Mouse (Mus musculus): ENCODE data around the gene Acss2. TPM values are rescaled to one million over a fixed set of nuclear protein-coding genes. Genes with fewer than 3 reads are reported as not detected.

Acss2 gene
- polyA plus RNA-seq, 1 experiment: 10.1 TPM

DNA sequence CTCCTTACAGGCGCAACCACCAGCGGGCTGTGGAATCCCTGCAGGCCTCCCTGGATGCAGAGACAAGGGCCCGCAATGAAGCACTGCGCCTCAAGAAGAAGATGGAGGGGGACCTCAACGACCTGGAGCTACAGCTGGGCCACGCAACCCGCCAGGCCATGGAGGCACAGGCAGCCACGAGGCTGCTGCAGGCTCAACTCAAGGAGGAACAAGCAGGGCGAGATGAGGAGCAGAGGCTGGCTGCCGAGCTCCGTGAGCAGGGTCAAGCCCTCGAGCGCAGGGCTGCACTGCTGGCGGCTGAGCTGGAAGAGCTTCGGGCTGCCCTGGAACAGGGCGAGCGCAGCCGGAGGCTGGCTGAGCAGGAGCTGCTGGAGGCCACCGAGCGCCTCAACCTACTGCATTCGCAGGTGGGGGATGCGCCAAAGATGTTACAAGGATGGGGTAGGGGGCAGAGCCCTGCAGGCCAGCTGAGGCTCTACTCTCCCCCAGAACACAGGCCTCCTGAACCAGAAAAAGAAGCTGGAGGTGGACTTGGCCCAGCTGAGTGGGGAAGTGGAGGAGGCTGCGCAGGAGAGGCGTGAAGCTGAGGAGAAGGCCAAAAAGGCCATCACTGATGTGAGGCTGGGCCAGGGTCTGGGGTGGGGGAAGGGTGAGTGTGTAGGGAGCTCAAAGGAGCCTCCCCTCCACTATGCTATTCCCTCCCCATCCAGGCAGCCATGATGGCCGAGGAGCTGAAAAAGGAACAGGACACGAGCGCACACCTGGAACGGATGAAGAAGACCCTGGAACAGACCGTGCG, 114.6 kb downstream of the Acss2 start:
- Histone ChIP-seq H3K4me3 (ENCODE audit: insufficient read depth, low read length) (no peak overlapping the region), H3K4me1 (ENCODE audit: control insufficient read depth, insufficient read depth, low read length) (no peaks in the 10 kb centered on the region)
- TF ChIP-seq POLR2A (IDR thresholded peaks at IDR 0.05; ENCODE audit: low read depth, low read length) (no peak), CTCF (IDR thresholded peaks at IDR 0.05; ENCODE audit: borderline replicate concordance, insufficient read depth, low read length) (no peak)

DNA sequence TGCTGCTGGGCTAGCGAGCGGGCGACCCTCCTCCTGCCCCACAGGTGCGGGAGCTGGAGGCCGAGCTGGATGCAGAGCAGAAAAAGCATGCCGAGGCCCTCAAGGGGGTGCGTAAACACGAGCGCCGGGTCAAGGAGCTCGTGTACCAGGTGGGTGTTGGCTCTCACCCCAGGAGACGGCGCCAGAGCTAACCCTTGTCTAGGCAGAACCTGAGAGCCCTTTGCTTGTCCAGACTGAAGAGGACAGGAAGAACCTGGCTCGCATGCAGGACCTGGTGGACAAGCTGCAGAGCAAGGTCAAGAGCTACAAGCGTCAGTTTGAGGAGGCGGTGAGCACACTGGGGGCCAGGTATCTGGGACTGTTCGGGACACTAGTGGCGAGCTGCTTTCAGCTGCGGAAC, 115.4 kb downstream of the Acss2 start:
- Histone ChIP-seq H3K4me3 (ENCODE audit: insufficient read depth, low read length) (no peak overlapping the region), H3K4me1 (ENCODE audit: control insufficient read depth, insufficient read depth, low read length) (no peaks in the 10 kb centered on the region), H3K27ac (ENCODE audit: insufficient read depth, low read length) (no peak overlapping the region)
- no peak for TF ChIP-seq CTCF (IDR thresholded peaks at IDR 0.05; ENCODE audit: borderline replicate concordance, insufficient read depth, low read length)

More for the DNA sequence above, 114.6 kb downstream of the Acss2 start:
- no peak overlapping the region for H3K27ac ChIP-seq (ENCODE audit: insufficient read depth, low read length)

DNA sequence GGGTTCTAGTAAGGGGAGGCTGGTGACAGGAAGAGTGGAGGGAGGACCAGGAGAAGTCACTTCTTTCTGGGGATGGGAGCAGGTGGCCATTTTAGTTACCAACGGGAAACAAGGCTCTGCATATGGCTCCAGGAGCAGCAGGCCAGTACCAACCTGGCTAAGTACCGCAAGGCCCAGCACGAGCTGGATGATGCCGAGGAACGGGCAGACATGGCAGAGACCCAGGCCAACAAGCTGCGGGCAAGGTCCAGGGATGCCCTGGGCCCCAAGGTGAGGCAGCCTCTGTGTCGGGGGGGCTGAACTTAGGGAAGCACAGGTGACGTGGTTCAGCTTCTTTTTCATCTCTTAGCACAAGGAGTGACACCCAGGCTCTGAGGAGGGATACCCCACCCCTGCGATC, 116.0 kb downstream of the Acss2 start:
- Histone ChIP-seq H3K27ac (ENCODE audit: insufficient read depth, low read length) (no peak overlapping the region), H3K4me3 (ENCODE audit: insufficient read depth, low read length) (no peak overlapping the region), H3K4me1 (ENCODE audit: control insufficient read depth, insufficient read depth, low read length) (no peaks in the 10 kb centered on the region)
- TF ChIP-seq POLR2A (IDR thresholded peaks at IDR 0.05; ENCODE audit: low read depth, low read length) (no peak), CTCF (IDR thresholded peaks at IDR 0.05; ENCODE audit: borderline replicate concordance, insufficient read depth, low read length) (no peak)

DNA sequence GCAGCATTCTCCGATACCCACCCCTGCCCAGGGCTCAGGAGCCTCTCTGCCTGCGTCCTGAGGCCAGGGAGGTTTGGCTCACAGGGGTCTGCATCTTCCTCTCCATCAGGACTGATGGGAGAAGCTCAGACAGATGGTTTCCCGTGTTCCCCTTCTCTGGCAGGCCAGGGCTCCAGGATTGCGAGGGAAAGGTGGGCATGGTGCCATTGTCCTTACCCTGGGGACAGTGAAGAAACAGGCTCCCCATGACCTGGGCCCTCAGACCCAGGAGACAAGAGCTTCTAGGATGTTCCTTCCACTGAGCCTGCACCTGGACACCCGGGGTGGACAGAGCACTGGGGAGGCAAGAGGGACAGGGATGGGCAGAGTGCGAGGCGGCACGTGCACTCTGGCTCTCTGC, 116.8 kb downstream of the Acss2 start:
- Histone ChIP-seq H3K4me1 (ENCODE audit: control insufficient read depth, insufficient read depth, low read length) (no peaks in the 10 kb centered on the region), H3K27ac (ENCODE audit: insufficient read depth, low read length) (no peak overlapping the region), H3K4me3 (ENCODE audit: insufficient read depth, low read length) (no peak overlapping the region)
- TF ChIP-seq CTCF (IDR thresholded peaks at IDR 0.05; ENCODE audit: borderline replicate concordance, insufficient read depth, low read length): no peak
- TF ChIP-seq POLR2A (IDR thresholded peaks at IDR 0.05; ENCODE audit: low read depth, low read length): no peak

Other genes with a start within 250 kb of the Acss2 start
- 134 and 137 TPM in 2 replicates for gene Map1lc3a, start 241.7 kb upstream of the Acss2 start, polyA plus RNA-seq (2011; ENCODE audit: insufficient read length, low read depth, missing spikeins)
- gene Pigu, start 160.5 kb upstream of the Acss2 start, polyA plus RNA-seq (2011; ENCODE audit: insufficient read length, low read depth, missing spikeins): 40.6 and 43.9 TPM in 2 replicates
- 73.2 and 77.7 TPM in 2 replicates for gene Trp53inp2, start 136.9 kb upstream of the Acss2 start, polyA plus RNA-seq (2011; ENCODE audit: insufficient read length, low read depth, missing spikeins)
- gene Ncoa6, start 44.1 kb upstream of the Acss2 start, polyA plus RNA-seq (2011; ENCODE audit: insufficient read length, low read depth, missing spikeins): 44.7 and 44.8 TPM in 2 replicates
- 10.8 and 11.0 TPM in 2 replicates for gene Ggt7, start 289 bp downstream of the Acss2 start, polyA plus RNA-seq (2011; ENCODE audit: insufficient read length, low read depth, missing spikeins)
- gene Gss, start 74.9 kb downstream of the Acss2 start, polyA plus RNA-seq (2011; ENCODE audit: insufficient read length, low read depth, missing spikeins): 23.4 and 37.7 TPM in 2 replicates
- gene Myh7b, start 93.3 kb downstream of the Acss2 start, polyA plus RNA-seq (2011; ENCODE audit: insufficient read length, low read depth, missing spikeins): not detected in 2 replicates
- 105 and 109 TPM in 2 replicates for gene Trpc4ap, start 174.4 kb downstream of the Acss2 start, polyA plus RNA-seq (2011; ENCODE audit: insufficient read length, low read depth, missing spikeins)
- gene Edem2, start 211.5 kb downstream of the Acss2 start, polyA plus RNA-seq (2011; ENCODE audit: insufficient read length, low read depth, missing spikeins): 13.8 and 16.4 TPM in 2 replicates
- gene Gm17581, start 217.9 kb downstream of the Acss2 start, polyA plus RNA-seq (2011; ENCODE audit: insufficient read length, low read depth, missing spikeins): not detected in 2 replicates
- gene Procr, start 233.2 kb downstream of the Acss2 start, polyA plus RNA-seq (2011; ENCODE audit: insufficient read length, low read depth, missing spikeins): 11.6 and 28.2 TPM in 2 replicates

All from embryonic fibroblast, embryonic 13.5 days (primary cell).